Mouse (Mus musculus) testis, adult 2 months (tissue): ENCODE data around the gene Eif3f. TPM values are rescaled to one million over a fixed set of nuclear protein-coding genes. Genes with fewer than 3 reads are reported as not detected.

Experiments
- H3K27ac ChIP-seq: fragments of 200-500 bp; 2 replicates; pipeline ENCODE4 v1.5.1; 2012; ENCODE audit warnings: low read depth, low read length; ENCODE audit not compliant: control insufficient read depth, insufficient read depth
- H3K27me3 ChIP-seq: fragments of 200-500 bp; 2 replicates; pipeline ENCODE4 v1.6.1; 2012; ENCODE audit warnings: mild to moderate bottlenecking, low read length, moderate library complexity; ENCODE audit not compliant: control insufficient read depth, insufficient read depth
- H3K36me3 ChIP-seq: fragments of 200-500 bp; 2 replicates; pipeline ENCODE4 v1.6.1; 2012; ENCODE audit warnings: mild to moderate bottlenecking, low read length; ENCODE audit not compliant: control insufficient read depth, insufficient read depth
- H3K4me1 ChIP-seq: fragments of 200-500 bp; 2 replicates; pipeline ENCODE4 v1.6.1; 2012; ENCODE audit warnings: low read length; ENCODE audit not compliant: control insufficient read depth, insufficient read depth
- H3K4me3 ChIP-seq: fragments of 200-500 bp; 2 replicates; pipeline ENCODE4 v1.5.1; 2012; ENCODE audit warnings: low read depth, mild to moderate bottlenecking, low read length, moderate library complexity, mixed read lengths; ENCODE audit not compliant: control insufficient read depth
- CTCF ChIP-seq: fragments of 200-500 bp; IDR thresholded peaks from 2 replicates; pipeline ENCODE4 v1.5.1; 2012; ENCODE audit warnings: low read depth, mild to moderate bottlenecking, inconsistent platforms, low read length, moderate library complexity; ENCODE audit not compliant: control insufficient read depth, insufficient read depth, insufficient replicate concordance
- POLR2A ChIP-seq: fragments of 200-500 bp; IDR thresholded peaks from 2 replicates; pipeline ENCODE4 v1.6.1; 2012; ENCODE audit warnings: low read depth, mild to moderate bottlenecking, inconsistent platforms, low read length, moderate library complexity; ENCODE audit not compliant: control insufficient read depth
- polyA plus RNA-seq: library from polyadenylated mRNA; depleted of rRNA; stranded (reverse); fragments of >200 nt; gene quantifications from 2 replicates; pipeline ENCODE4 v1.2.3, GENCODE M21; 2012; rRNA removed

Gene Eif3f
- polyA plus RNA-seq, 1 experiment, result 54.7 TPM

DNA sequence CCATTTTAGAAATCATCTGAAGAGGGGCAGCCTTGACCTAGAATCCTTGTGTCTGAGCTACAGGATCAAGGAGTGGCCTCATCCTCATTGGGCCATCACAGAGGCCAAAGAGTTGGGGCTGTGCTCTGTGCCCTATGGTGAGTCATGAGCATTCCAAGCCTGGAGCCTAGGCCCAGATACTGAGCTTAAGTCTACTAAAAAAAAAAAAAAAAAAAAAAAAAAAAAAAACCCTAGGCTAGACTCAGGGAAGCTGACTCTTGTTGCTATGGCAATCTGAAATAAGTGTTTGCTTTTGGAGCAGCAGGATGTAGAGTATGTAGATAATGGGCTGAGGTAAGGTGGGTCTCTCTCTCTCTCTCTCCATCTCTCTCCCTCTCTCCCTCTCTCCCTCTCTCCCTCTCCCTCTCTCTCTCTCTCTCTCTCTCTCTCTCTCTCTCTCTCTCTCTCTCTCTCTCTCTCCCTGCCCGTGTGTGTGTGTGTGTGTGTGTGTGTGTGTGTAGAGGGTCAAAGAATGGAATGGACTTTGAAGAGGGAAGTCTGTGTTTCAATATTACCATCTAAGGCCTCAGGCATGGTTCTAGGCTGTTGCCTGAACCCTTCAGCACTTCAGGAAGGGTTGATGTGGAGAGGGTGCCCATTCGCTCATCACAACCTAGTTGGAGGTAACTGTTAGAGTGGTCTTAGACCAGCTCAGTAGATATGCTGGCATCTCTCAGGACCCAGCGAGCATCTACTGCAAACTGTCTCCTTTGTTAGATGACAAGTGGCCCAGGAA is 51.9 kb downstream of the Eif3f start:
- H3K27me3 ChIP-seq, result no peaks in the 10 kb centered on the region
- no peak for TF ChIP-seq POLR2A
- no peaks in the 10 kb centered on the region for H3K36me3 ChIP-seq
- no peak overlapping the region for H3K27ac ChIP-seq
- no peaks in the 10 kb centered on the region; the same call in 1 of the 2 replicates for H3K4me1 ChIP-seq
- H3K4me3 ChIP-seq, result no peak overlapping the region

DNA sequence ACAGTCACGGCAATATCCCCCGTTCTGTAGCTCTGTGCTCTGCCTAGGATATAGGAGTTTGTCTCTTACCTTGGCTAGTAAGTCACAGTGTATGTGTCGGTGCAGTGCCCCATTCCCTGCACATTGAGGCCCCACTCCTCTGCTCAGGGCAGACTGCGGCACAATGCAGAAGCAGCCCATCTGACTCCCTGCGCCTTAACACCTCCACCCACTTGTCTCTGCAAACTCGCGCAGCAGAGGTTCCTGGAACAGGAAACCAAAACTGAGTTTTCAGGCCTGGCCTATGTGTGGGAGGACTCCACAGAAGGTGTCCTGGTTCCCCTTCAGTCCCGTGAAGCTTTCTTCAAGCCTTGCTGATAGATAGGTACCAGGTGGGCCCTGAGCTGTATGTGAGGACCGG is 57.0 kb downstream of the Eif3f start:
- TF ChIP-seq CTCF, result no peak
- no peak for TF ChIP-seq POLR2A
- Histone ChIP-seq H3K27ac (no peak overlapping the region), H3K4me1 (peaks cover 2% of the 10 kb centered on the region), H3K4me3 (no peak overlapping the region; the same call in 1 of the 2 replicates), H3K36me3 (no peaks in the 10 kb centered on the region), H3K27me3 (no peaks in the 10 kb centered on the region)

Other genes with a start within 250 kb of the Eif3f start
- 0.10 and 0.12 TPM in 2 replicates for gene Olfr512, start 221.1 kb upstream of the Eif3f start, polyA plus RNA-seq
- not detected in 2 replicates for gene Olfr513, start 183.4 kb upstream of the Eif3f start, polyA plus RNA-seq
- not detected in 2 replicates for gene Olfr514, start 108.4 kb upstream of the Eif3f start, polyA plus RNA-seq
- gene Olfr516, start 83.9 kb upstream of the Eif3f start, polyA plus RNA-seq, result not detected in 2 replicates
- not detected in 2 replicates for gene Olfr517, start 62.0 kb upstream of the Eif3f start, polyA plus RNA-seq
- not detected in 2 replicates for gene Olfr518, start 49.4 kb upstream of the Eif3f start, polyA plus RNA-seq
- gene Olfr519, start 40.0 kb upstream of the Eif3f start, polyA plus RNA-seq, result not detected in 2 replicates
- gene Nlrp10, start 4.2 kb upstream of the Eif3f start, polyA plus RNA-seq, result 0.06 and 0.10 TPM in 2 replicates
- 11.8 and 12.5 TPM in 2 replicates for gene Tub, start 15.9 kb downstream of the Eif3f start, polyA plus RNA-seq
- gene Ric3, start 148.9 kb downstream of the Eif3f start, polyA plus RNA-seq, result 4.1 and 4.5 TPM in 2 replicates
- gene Lmo1, start 240.8 kb downstream of the Eif3f start, polyA plus RNA-seq, result 4.6 and 5.0 TPM in 2 replicates